Mouse (Mus musculus) layer of hippocampus, postnatal 14 days (tissue): ENCODE measurements at regions not wholly inside any gene's neighbourhood (a gene's known extent, or its start where the extent isn't known, plus 50 kb on each side); places are given as distances from the start of the nearest gene placed in this dataset.
"Not testable (repeated sequence)": the region's sequence is repeated elsewhere in the genome, so short reads cannot be mapped to it uniquely, and the experiment has no call there.

Experiments
- DNase-seq, 2 experiments: peaks; one replicate each; pipeline ENCODE4 v3.0.0; 2021 to 2022; ENCODE audit warnings: low spot score in 2 of 2, mixed read lengths in 1 of 2

DNA sequence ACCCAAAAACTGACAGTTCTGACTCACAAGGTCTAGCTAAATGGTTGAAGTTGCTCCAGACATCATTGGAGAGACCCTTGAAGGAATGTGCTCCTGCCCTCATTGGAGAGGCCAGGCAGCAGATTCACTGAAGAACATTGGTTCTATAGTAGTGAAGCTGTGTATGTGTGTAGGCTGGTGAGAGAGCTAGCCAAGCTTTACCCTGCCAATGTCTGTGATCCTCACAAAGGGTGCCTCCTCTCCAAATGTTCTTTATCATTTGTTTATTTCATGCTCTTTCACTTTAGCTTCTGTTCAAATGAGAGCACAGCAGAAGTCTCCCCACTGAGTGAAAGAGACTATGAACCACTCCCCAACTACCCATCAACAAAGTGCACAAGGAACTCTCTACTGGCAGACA is 195.6 kb upstream of the Ctso start:
- peak; percentile 19 to 39 for DNase-seq

DNA sequence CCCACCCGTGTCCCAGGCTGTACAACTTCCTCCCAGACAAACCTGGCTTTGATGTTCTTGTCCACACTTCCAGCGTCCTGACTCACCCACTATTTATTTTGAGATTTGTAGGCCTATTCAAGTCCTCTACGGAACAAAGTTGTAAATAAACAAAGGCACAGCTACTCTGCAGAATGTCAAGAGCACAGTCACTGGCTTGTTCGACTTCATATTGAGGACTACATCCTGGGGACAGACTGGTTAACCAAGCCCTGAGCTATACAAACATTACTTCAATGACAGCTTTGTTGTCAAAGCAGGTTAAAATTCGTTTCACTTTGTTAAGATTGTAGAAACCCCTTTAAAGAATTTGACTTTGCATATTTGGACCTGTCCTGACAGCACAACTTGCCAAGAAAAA is 190.3 kb upstream of the Ctso start:
- DNase-seq = no peak

DNA sequence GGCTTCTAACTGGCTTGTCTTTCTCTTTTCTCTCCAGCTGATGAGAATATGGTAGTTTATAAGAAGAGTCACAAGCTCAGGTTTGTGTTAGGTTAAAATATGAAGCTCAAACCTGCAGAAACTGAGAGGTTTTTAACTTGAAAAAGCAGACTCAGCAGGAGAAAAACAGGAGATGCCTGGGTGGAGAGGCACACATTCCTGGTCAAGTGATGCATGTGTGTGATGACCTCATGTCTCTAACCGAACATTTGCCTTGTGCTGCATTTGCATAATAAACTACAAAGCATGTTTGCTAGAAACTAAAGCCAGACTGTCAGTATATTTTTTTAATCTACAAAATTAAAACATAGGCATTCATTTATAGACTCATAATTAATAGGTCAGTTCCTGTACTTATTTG is 182.2 kb upstream of the Ctso start:
- no peak for DNase-seq

DNA sequence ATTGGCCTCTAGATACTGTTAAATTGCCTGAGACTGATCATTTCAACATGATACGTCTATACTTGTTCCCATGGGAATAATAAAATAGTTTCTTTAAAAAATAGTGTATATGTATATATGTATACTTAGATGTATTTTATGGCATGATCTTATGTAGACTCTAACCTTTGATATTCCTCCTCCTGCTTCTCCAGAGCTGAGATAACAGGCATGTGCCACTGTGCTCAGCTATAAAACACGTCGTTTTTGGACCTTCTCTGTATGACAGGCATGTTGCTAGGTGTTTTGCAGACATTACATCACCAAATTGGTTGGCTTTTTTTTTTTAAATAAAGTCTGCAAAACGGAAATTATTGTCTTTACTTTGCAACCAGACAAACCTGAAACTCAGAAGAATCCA is 179.4 kb upstream of the Ctso start:
- no peak for DNase-seq

DNA sequence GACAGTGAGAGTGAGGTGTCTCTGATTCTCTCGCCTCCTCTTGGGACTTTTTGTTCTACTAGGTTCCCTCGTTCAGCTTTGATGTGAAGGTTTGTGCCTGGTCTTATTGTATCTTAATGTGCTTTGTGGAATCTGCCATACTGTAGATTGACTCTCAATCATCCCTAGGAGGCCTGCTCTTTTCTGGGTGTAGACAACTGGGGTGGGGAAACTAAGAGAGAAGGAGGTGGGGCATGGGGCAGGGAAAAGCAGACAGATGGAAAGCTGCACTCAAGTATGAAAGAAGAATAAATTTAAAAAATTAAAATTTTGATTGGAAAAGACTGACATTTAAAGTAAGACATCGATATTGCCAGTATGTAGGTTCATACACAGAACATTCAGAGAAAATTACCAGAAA is 172.0 kb upstream of the Ctso start:
- no peak for DNase-seq

DNA sequence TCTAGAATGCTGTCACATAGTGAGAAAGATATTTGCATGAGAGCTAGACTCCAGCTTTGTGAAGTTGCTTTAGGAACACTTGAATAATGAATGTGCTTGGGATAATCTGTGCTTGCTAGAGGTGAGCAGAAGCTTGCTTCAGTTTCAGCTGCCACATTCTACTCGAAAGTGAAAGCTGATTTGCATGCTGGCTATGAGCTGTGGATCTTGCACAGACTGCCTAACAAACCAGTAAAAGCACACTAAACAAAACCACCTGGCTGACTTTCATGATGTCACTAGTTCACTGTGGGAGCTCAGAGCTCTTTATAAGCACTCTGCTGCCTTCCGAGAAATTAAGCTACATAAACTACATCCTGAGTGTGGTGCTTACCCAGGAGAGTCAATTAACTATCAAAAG is 171.5 kb upstream of the Ctso start:
- DNase-seq = peak in 1 of 2 experiments; percentile 25

DNA sequence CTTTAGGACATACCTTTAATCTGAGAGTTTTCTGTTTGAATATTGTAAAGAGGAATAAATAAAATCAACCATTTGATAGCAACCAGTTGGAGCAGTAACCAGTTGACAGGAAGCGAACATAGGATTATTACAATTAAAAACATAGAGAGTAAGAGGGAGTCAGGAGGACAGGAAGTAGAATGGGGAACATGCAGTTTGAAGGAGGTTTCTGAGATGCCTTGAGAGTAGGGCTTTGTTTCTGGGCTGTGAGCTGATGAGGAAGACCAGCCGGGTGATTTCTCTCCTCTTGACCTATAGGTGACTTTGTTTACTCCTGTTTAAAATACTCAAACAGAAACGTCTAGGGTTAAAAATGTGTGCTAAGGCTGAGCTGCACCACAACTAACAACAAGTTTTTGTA is 160.6 kb upstream of the Ctso start:
- DNase-seq = no peak

DNA sequence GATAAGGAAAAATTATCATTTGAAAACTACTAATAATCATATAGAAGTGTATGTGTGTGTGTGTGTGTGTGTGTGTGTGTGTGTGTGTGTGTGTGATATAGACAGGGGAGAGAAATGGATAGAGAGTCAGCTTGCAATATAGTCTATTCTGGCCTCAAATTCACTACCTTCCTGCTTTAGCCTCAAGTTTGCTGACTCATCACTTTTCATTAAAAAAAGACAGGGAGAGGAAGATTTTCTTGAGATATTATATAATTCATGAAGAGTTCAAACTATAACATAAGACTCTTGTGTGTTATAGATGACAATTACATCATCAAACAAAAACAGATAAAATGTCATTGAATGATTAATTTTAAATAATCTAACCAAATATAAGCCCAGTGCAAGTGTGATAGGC is 159.4 kb upstream of the Ctso start:
- DNase-seq = no peak

DNA sequence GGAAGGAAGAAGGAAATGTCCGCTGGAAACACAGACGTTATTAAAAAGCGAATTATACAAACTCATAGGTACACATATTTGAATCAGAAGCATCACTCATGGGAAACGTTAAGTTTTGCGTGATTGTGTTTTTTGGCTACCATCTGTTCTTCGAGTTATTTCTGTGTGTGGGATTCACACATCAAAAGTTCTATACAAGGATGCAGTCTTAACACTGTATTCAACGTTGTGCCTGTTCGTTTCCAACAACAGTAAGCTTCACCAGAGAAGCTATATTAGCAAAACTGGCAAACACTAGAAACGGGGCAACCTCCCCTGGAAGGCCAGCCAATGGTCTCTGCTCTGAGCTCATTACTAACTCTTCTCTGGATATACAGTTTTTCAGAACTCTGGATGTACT is 150.3 kb upstream of the Ctso start:
- DNase-seq = no peak

DNA sequence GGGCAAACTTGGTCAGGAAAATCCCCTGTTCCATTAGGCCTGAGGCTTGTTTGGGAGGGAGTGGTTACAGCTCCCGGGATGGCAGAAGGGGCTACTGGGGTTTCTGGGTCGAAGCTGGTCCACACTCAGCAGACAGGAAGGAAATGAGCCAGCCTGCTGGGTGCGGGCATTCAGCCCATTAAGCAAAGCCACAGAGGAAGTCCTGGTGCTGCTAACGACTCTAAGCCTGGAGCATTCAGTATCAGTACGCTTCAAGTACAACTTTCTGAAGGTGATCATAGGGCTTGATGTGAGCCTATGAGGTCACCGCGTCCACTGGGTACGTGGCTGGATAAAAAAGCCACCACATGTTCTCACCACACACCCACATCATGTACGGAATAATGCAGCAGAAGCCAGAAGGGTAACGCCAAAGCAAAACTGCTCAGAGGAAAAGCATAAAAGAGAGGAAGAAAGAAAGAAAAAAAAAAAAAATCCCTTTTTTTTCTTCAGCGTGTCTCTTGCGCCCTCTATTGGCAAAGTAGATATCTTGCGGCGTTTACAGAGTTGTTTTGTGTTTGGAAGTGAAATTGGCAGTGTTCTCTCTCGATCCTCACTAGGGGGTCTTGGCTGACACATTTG is 149.4 kb upstream of the Ctso start:
- DNase-seq = peak; percentile 59 to 72

DNA sequence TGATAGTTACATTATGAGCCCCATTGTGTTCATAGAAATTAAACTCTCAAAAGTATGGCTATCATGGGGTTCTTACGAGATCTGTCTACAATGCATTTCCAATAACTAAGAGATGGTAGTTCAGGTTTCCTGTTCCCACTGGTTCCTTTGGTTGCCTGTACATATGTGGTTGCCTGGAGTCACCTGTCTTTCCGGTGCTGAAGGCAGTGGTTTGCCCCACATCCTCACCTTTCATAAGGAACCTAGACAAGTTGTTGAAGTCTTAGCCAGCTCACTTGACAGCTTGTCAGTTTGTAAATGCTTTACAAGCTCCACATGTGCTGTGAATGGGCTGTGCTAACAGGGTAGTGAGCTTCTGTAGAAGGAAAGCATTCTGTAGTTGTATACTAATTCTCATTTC is 143.5 kb upstream of the Ctso start:
- DNase-seq = no peak

DNA sequence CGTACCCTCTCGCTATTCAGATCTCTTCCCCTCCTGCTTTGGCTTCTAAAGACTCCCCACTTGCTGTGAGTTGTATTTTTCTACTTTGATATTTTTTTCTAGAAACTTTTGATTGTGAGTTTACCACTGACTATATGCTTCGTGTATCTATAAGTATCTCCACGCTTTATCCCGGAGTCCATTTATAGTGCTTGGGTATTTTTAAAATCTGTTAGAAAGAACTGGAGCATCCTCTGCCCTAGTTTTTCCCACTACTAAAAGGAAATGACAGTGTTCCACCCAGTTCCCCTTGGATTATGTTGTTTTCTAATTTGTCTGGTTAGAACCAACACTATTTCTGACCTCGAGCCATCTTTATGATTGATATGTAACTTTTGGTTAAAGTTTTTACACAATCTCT is 142.7 kb upstream of the Ctso start:
- no peak for DNase-seq

DNA sequence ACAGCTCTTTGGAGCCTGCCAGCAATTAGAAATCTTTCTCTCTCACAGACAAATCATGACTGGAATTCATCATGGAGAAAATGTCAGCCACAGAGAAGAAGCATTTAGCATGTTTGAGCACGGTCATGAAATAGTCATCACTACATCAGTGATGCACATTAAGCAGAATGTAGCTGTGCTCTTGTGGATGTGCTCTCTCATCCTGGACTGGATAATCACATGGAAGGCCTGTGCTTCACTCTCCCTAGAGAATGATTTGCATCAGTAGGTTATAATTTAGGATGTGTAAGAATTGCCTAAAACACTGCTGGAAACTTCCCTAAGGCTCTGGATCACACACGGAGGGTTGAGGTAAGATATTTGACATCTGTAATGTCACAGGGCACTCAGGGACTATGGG is 130.3 kb upstream of the Ctso start:
- DNase-seq = no peak

DNA sequence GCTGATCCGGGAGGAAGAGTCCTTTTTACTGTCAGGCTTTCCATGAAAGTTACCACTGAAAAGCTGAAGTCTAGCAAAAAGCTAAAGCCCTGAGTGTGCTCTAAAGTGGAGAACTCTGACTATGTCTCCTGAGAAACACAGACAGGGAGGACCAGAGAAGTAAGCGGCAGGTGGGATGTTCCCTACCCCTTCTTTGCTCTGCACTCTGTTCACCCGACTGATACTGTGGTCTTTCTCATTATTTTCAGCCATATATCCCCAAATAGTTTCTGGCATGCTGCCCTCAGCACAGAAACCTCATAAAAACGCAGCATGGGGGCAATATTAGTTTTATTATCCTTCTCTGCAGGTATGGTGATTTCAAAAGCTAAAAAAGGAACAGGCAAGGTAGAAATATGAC is 126.7 kb upstream of the Ctso start:
- no peak for DNase-seq

DNA sequence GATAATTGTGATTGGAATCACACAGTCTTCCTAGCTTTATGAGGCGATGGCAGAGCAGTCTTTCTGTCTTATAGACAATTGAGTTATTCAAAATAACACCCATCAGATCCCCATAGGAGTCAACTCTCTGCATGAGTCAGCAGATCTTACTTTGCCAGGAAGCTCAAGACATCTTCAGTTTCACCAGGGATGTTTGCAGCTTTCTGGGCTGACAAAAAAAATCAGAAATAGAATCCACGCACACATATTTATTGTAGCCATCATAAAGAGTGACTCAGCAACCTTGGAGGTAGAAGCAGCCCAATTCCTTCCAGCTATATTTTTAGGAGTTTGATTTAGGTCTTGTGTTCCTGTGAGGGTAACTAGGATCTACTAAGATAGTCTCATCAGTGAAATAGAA is 122.8 kb upstream of the Ctso start:
- DNase-seq = no peak

DNA sequence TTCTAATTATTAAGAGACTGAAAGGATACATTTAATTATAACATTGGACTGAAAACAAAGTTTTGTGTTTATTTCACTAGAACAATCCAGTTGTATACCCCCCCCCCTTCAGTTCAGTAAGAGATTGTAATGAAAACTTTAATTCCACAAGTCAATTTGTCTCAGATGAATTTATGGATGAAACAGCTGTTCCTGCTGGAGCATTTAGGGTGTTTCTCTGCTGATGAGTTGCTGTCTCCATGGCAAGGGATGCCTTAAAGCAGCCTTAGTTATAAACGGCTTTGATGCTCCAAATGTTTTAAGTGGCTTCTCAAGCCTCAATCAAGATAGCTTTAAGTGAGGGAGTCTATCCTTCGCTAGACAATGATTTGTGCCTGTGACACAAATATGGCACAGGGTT is 112.1 kb upstream of the Ctso start:
- DNase-seq = no peak

DNA sequence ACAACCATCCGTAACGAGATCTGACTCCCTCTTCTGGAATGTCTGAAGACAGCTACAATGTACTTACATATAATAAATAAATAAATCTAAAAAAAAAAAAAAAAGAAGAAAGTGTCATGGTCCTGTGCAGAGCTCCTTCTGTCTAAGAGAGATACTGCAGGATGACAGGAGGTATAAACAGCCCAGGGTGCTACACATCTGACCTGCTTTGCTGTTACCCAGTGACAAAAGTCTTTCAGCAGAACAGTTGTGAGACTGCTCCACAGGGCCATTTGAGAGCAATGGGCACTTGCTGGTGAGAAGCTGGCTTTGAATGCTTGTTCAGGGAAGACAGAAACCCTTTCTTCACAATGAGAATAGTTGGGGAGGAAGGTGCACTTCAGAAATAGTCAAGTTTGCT is 102.9 kb upstream of the Ctso start:
- DNase-seq = no peak

DNA sequence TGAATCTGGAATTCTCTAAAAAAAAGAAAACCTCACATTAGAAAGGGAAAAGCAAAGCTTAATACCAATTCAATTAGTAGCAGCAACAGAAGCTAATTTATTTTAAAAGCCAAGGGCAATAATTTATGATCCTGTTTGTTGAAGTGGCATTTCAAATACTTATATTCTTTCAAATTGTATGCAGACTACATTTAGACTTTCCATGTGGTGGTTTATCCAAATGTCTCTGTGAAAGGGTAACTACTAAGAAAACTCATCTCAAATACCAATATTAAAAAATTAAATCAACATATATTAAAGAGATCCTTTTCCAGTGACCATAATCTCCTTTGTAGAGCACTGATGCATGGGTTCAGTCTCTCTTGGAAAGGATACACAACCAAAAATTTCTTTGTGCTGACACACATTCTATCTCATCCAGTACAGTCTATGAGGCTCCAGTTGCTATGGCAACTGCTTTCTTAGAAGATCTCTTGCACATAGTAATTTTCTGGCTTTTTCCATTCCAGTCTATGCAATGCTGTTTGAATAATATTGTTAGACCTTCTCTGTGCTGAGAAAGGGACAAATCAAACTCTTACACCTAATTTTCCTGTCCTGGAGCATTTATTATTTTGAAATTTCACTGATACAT is 102.3 kb upstream of the Ctso start:
- peak in 1 of 2 experiments; percentile 37 for DNase-seq

DNA sequence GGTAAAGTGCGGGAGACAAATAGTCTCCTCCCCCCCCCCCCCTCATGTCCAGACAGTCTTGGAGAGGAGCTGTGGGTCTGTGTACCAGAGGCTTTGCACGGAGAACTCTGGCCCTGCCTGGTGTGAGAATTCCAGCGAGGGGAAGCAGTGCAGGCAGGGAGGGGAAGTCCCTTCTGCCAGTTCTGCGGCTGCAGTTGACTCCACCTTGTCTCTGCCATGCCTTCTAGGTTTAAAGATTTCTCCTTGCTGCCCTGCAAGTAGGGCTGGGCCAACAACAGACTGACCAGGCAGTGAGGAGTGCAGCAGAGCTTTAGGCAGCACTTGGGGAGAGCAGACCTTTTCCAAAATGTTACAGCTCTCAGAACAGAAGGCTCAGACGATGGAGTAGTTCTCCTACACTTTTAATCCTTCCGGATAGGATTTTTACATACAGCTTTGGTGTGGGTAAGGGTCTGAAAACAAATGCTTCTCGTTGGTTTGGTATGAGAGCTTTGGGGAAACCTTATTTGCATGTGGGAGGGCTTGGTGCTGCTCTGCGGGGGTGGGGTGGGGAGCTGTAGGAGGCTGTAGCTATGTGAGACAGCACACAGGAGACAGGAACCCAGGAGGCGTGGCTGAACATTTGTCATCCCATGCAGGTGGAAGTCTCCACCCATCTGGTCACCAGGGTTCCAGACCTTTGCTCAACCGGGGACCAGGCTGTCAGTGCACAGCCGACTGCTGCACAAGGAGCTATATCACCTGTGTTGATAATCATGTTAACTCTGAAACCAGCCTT is 96.8 kb upstream of the Ctso start:
- DNase-seq = no peak

DNA sequence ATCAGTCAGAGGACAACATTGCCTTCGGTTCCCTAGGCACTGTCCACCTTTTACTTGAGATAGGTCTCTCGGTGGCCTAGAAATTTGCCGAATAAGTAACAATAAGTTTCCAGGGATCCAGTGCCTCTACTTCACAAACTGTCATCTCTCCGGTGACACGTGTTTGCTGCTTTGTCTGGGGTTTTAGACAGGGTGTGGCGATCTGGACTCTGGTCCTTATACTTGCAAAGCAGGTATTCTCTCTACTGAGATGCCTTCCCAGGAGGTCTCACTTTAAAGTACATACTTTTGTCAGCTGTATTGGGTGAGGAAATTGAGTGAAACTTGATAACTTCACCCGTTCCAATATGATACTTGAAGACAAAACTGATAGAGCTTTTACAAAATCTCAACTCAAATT is 95.9 kb upstream of the Ctso start:
- no peak for DNase-seq

DNA sequence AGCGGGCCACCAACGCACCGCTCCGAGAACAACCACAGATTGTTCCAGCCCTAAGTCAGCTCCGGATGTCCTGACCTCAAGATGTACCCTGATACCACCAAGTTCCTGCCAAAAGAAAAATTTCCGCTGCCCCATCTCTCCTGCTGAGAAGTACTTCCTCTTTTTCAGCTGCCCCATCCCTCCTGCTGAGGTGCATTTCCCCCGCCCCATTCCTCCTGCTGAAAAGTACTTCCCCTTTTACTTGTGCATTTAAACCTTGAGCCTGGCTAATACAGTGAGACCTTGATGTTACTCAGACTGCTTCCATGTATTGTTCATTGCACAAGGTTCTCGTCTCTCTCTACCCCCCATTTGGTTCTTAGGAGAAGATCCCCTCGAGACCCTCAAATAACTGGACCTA is 94.3 kb upstream of the Ctso start:
- not testable (repeated sequence) for DNase-seq

DNA sequence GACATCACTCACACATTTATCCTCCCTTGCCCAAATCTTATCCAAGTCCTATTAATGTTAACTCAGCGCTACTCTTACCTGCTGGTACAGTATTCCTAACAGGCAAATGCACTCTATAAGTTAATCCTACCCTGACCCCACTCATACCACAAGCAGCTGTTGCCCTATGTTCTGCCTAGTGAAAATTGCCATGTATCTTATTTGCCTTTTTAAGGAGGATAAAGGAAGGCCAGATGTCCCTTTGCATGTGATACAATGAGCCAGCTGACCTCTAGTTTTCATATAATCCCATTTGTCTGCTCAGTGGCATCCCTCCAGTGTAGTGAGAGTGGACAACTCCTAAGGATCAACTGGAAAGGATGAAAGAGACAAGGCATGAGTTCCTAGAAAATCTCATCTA is 67.9 kb upstream of the Ctso start:
- no peak for DNase-seq
